Mouse (Mus musculus) intestine, embryonic 14.5 days (tissue): ENCODE results near the gene Herc1. TPM values are rescaled to one million over a fixed set of nuclear protein-coding genes. Genes with fewer than 3 reads are reported as not detected.

Experiments
- ATAC-seq: fragments of 200-750 bp; cut with Nextera tagmentation; replicated peaks from 2 replicates; pipeline ENCODE4 v1.8.0; 2017; ENCODE audit warnings: low read depth, moderate number of reproducible peaks, moderate TSS enrichment, moderate library complexity; ENCODE audit not compliant: low FRiP score, low TSS enrichment
- DNase-seq: peaks from one replicate; pipeline ENCODE4 v3.0.0-alpha.2; 2018; ENCODE audit warnings: low spot score
- H3K27ac ChIP-seq: fragments of 300-500 bp; sonication (generic); 2 replicates; pipeline ENCODE4 v1.5.1; 2014; ENCODE audit warnings: low read depth, mild to moderate bottlenecking, control low read depth
- H3K27me3 ChIP-seq: fragments of 300-500 bp; sonication (generic); replicated peaks from 2 replicates; pipeline ENCODE4 v1.6.1; 2014; ENCODE audit warnings: low read length, control low read depth; ENCODE audit not compliant: control insufficient read depth, insufficient read depth
- H3K36me3 ChIP-seq: fragments of 300-500 bp; sonication (generic); 2 replicates; pipeline ENCODE4 v1.6.1; 2014; ENCODE audit warnings: low read length, control low read depth; ENCODE audit not compliant: control insufficient read depth, insufficient read depth
- H3K4me1 ChIP-seq: fragments of 300-500 bp; sonication (generic); replicated peaks from 2 replicates; pipeline ENCODE4 v1.6.1; 2014; ENCODE audit warnings: low read length, control low read depth, mixed read lengths; ENCODE audit not compliant: control insufficient read depth, insufficient read depth
- H3K4me2 ChIP-seq: fragments of 300-500 bp; sonication (generic); 2 replicates; pipeline ENCODE4 v1.6.1; 2014; ENCODE audit warnings: low read length
- H3K4me3 ChIP-seq: fragments of 300-500 bp; sonication (generic); 2 replicates; pipeline ENCODE4 v1.5.1; 2014; ENCODE audit warnings: low read depth, low read length, control low read depth, mixed read lengths
- H3K9ac ChIP-seq: fragments of 300-500 bp; sonication (generic); 2 replicates; pipeline ENCODE4 v1.6.1; 2014; ENCODE audit warnings: mild to moderate bottlenecking, low read length
- H3K9me3 ChIP-seq: fragments of 300-500 bp; sonication (generic); 2 replicates; pipeline ENCODE4 v1.6.1; 2016; ENCODE audit warnings: low read length, control low read depth; ENCODE audit not compliant: control insufficient read depth
- WGBS: fragments of 180-500 bp; shearing (Covaris S2); extraction: QIAGEN DNeasy Blood & Tissue Kit; methylation state at CpG from one replicate; pipeline ENCODE4 v1.1.7; 2014; 5-methylcytosine and 5-hydroxymethylcytosine counted together
- polyA plus RNA-seq: library from polyadenylated mRNA; unstranded; fragments of >200 nt; fragmentation: Nextera tagmentation; extraction: Ambion mirVana; gene quantifications from 2 replicates; pipeline ENCODE4 v1.2.1, GENCODE M21; 2014

Gene Herc1
- polyA plus RNA-seq = 25.1 and 26.5 TPM in 2 replicates

DNA sequence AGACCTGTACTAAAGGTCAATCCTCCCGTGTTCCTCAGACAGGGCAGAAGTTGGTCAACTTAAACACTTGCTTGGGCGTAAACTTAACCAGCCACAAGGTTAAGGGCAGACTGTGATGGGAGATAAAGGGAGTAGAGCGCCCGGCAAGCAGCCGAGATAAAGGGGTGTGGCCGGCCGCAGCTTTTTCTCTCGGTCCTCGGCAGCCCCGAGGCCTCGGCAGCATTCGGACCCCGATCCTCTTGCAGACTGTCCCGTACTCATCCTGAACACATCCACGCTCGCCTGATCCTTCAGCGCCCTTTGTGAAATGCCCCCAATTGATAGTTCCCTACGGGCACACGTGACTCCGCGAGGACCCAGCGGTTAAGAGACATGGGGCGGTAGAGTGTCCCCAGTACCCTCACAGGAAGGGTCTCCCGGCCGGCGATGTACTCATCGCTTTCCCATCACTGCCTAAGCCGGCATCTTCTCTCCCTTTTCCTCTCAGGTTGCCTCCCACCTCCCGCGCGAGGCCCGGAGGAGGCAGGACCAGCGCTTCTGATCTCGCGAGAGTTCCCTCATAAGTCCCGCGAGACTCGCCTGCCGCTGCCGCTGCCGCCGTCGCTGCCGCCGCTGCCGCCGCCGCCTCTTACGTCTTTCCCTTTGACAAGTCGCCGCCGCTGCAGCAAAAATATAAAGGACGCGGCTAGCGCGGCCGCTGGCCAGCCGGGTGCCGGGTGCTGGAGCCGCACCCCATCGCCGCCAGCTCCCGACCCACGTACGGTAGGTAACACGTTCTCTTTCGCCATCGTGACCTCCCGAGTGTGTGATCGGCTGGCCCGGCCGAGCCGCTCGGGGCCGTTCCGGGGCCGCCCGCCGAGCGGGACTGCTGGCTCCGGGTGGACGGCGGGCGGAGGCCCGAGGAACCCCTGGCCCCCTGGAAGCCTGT, at the start of gene Herc1:
Herc1 (plus strand) TSS at position 591 of the 928 bp plus-strand sequence.
- peak; percentile 92 for ATAC-seq
- Histone ChIP-seq H3K36me3 (no peaks in the 10 kb centered on the region), H3K4me1 (peaks cover 19% of the 10 kb centered on the region), H3K9ac (peak within 1 kb of the TSS; percentile 98), H3K4me3 (peak within 1 kb of the TSS; percentile 99), H3K9me3 (no peaks in the 10 kb centered on the region), H3K27ac (peak within 1 kb of the TSS; percentile 91), H3K4me2 (peak within 1 kb of the TSS; percentile 82), H3K27me3 (no peaks in the 10 kb centered on the region)
- DNase-seq = peak; percentile 95
- under 1% methylated on average over 85 of the region's 85 CpGs for WGBS

DNA sequence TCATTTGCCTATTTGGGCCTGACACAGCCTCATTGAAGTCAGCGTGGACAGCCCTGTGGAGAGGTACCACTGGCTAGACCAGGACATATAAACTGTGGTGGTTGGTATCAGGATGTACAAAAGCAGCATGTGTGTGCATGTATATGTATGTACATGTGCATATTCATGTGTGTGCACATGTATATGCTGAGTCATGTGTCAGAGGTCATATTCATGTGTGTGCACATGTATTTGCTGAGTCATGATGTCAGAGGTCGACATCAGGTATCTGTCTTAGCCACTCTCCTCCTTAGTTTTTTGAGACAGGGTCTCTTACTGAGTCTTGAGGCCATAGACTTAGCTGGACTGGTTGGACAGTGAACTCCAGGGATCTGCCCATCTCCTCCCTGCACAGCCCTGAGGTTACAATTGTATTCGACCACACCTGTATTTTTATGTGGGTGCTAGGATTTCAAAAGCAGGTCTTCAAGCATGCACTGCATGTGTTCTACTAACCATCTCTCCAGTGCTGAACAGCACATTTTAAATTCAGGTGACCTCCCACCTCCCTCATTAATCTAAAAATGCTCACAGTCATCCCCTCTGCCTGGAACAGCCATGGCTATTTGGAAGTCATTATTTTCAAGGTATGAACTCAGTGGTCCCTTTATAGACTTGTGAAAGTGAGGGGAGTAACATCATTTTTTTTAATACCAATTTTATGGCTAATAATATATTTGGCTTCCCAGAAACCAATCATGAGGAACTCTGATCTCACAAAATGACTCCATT, 45.7 kb upstream of the Herc1 start:
- ATAC-seq = no peak
- H3K4me3 ChIP-seq = no peak overlapping the region
- H3K27me3 ChIP-seq = no peaks in the 10 kb centered on the region
- peak overlapping the region; percentile 48 for H3K4me2 ChIP-seq
- 92% methylated on average over 3 of the region's 3 CpGs for WGBS
- H3K4me1 ChIP-seq = no peaks in the 10 kb centered on the region; the same call in 1 of the 2 replicates
- no peak for DNase-seq
- H3K9ac ChIP-seq = no peak overlapping the region
- H3K36me3 ChIP-seq = no peaks in the 10 kb centered on the region
- no peak overlapping the region for H3K27ac ChIP-seq
- H3K9me3 ChIP-seq = no peaks in the 10 kb centered on the region

DNA sequence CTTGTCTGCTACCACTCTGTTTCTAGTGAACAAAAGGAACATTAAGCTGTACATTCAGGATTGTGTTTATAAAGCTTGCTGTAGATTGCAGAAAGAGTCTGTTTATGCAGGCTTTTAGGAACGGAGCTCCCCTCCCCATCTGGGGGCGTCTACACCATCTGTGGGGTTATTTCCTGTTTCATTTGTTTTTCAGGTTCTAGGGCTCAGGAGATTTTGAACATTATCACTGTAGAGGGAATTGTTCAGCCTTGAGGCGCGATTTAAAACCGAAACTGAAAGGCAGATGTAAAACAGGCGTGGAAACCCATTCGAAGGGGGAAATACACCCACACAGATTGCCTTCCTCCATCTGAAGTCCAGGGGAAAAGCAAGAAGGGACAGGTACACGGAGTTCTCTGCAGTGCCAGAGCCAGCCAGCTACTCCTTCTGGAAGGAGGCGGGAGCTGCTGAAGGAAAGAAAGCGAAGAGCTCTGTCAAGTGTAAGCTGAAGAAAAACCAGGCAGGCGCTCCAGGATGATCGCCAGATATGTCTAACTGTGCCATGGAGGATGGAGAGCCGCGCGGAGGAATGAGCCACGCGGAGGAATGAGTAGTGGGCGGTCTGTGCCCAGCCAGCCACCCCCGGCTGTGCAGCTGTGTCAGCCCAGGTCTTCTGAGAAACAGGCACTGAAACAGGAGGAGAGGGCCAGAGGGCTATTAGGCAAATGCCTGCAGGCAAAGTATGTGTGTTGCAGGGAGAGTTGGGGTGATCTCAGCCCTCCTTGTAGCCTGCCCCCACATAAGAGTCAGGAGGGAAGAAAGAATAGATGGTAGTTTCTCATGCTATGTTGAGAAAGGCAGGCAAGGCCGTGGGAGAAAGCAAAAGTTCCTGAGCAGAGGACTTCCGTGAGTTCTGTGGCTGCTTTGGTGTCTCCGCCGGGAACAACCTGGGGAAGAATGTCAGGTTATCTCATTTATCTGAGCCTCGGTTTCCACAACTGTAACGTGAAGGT, 44.8 kb upstream of the Herc1 start:
- H3K9ac ChIP-seq = peak overlapping the region; percentile 20; the same call in 1 of the 2 replicates
- H3K9me3 ChIP-seq = no peaks in the 10 kb centered on the region
- H3K36me3 ChIP-seq = no peaks in the 10 kb centered on the region
- peak overlapping the region; percentile 48 for H3K4me2 ChIP-seq
- H3K27ac ChIP-seq = no peak overlapping the region
- no peaks in the 10 kb centered on the region; the same call in 1 of the 2 replicates for H3K4me1 ChIP-seq
- peak; percentile 53 for DNase-seq
- no peak for ATAC-seq
- H3K4me3 ChIP-seq = peak overlapping the region; percentile 21
- no peaks in the 10 kb centered on the region for H3K27me3 ChIP-seq
- WGBS = 44% methylated on average over 25 of the region's 25 CpGs

DNA sequence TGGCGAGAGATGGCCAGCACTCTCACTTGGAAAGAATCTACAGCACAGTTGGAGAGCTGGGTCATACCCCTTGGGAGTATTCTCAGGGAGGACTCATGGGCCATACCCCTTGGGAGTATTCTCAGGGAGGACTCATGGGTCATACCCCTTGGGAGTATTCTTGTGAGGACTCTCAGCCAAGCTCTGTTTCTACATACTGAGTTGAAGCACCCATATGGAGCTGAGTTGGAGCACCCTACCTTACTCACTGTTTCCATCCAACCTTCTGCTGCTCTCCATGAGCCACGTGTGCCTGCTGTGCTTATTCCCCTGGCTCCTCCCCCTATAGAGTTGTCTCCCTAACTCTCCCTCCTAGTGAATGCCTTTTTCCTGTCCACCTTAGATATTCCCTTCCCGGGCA, 43.8 kb upstream of the Herc1 start:
- H3K9ac ChIP-seq = no peak overlapping the region
- H3K27ac ChIP-seq = no peak overlapping the region
- no peaks in the 10 kb centered on the region for H3K9me3 ChIP-seq
- ATAC-seq = no peak
- H3K4me3 ChIP-seq = no peak overlapping the region
- no peaks in the 10 kb centered on the region; the same call in 1 of the 2 replicates for H3K4me1 ChIP-seq
- WGBS = 81% methylated on average over 3 of the region's 3 CpGs
- no peak overlapping the region for H3K4me2 ChIP-seq
- no peaks in the 10 kb centered on the region for H3K36me3 ChIP-seq
- no peak for DNase-seq
- no peaks in the 10 kb centered on the region for H3K27me3 ChIP-seq

DNA sequence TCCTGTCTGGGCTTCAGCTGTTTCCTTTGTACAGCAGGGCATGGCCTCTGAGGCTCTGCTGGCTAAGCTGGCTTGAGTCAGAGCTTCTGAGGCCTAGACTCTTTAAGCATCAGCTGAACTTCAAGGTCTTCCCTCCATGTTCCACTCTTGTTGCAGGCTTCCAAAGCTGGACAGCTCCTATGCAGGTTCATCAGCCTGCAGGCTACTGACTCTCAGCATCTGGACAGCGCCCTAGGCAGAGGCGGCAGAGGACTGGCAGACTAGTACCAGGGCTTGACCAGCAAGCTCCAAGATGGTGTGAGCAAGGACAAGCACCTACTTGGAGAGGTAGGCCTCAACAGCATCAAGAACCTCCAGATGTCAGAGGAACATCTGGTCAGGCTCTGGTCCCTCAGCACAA, 42.9 kb upstream of the Herc1 start:
- no peak overlapping the region for H3K27ac ChIP-seq
- DNase-seq = peak; percentile 83
- no peaks in the 10 kb centered on the region; the same call in 1 of the 2 replicates for H3K4me1 ChIP-seq
- WGBS = 19% methylated on average over 2 of the region's 2 CpGs
- H3K9me3 ChIP-seq = no peaks in the 10 kb centered on the region
- H3K27me3 ChIP-seq = no peaks in the 10 kb centered on the region
- no peak overlapping the region for H3K9ac ChIP-seq
- H3K4me2 ChIP-seq = no peak overlapping the region
- no peaks in the 10 kb centered on the region for H3K36me3 ChIP-seq
- ATAC-seq = no peak
- no peak overlapping the region for H3K4me3 ChIP-seq

DNA sequence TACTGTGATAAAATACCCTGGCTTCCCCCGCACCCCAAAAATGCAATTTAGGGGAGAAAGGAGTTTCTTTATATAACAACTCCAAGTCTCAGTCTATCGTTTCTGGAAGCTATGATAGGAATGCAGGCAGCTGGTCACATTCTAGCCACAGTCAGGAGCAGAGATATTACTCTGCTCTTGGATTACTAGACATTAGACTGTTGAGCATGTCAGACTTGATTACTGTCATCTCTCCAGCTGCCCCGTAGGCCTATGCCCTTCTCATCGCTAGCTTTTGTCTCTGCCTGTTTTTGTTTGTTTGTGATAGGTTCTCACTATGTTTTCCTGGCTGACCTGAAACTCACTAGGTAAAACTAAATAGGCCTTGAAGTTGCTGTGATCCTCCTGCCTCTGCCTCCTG, 41.5 kb upstream of the Herc1 start:
- H3K4me3 ChIP-seq = no peak overlapping the region
- H3K4me1 ChIP-seq = no peaks in the 10 kb centered on the region; the same call in 1 of the 2 replicates
- H3K9ac ChIP-seq = no peak overlapping the region
- no peaks in the 10 kb centered on the region for H3K9me3 ChIP-seq
- H3K27ac ChIP-seq = no peak overlapping the region
- H3K4me2 ChIP-seq = no peak overlapping the region
- no peak for ATAC-seq
- 75% methylated on average over 4 of the region's 4 CpGs for WGBS
- H3K36me3 ChIP-seq = no peaks in the 10 kb centered on the region
- no peak for DNase-seq
- no peaks in the 10 kb centered on the region for H3K27me3 ChIP-seq

DNA sequence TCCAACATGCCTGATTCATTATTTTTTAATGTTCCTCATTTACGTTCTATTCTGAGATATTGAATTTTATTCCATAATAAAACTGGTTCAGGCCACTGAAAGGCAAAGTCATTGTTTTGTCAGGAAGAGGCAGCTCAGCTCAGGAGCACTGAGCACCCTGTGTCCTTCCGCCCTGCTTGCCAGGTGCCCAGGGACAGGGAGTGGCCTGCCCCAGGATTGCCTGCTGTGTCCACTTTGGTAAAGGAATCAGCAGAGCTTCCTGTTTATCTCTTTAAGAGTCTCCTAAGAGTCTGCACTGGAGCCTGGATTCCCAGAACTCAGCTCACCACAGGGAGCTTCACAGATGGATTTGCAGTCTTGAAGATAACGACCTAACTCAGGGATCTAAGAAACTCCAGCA, 38.8 kb upstream of the Herc1 start:
- no peaks in the 10 kb centered on the region for H3K36me3 ChIP-seq
- no peak overlapping the region for H3K4me2 ChIP-seq
- ATAC-seq = no peak
- H3K4me1 ChIP-seq = no peaks in the 10 kb centered on the region
- H3K4me3 ChIP-seq = no peak overlapping the region
- DNase-seq = no peak
- 45% methylated on average over 3 of the region's 3 CpGs for WGBS
- H3K27ac ChIP-seq = no peak overlapping the region
- no peaks in the 10 kb centered on the region for H3K9me3 ChIP-seq
- H3K27me3 ChIP-seq = no peaks in the 10 kb centered on the region
- H3K9ac ChIP-seq = no peak overlapping the region

DNA sequence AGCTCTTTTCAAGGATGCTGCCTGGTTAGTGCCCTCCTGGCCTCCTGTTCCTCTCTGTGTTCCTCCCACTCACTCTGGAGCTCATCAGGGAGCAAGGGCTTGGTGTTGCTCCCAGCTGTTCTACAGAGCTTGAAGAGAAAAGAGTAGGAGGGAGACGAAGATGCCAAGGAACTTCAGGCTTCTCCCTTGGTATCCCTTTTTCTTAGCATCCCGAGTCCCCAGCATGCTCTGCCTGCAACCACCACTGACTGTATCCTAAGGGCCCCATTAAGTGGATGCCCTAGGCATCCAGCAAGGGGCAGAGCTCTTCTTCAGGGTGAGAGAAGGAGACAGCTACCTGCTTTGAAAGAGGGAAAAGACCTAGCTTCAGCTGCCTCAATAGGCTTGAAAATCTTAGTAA, 33.6 kb upstream of the Herc1 start:
- Histone ChIP-seq H3K4me2 (no peak overlapping the region), H3K4me1 (no peaks in the 10 kb centered on the region), H3K9ac (no peak overlapping the region), H3K4me3 (no peak overlapping the region), H3K27me3 (no peaks in the 10 kb centered on the region), H3K27ac (no peak overlapping the region), H3K36me3 (no peaks in the 10 kb centered on the region), H3K9me3 (no peaks in the 10 kb centered on the region)
- no peak for DNase-seq
- WGBS = 82% methylated on average over 2 of the region's 2 CpGs
- ATAC-seq = no peak
